Mouse (Mus musculus) embryonic fibroblast, embryonic 13.5 days (primary cell): ENCODE results near the gene Blvrb.

Source experiments
- CTCF ChIP-seq: IDR thresholded peaks from 2 replicates; pipeline ENCODE4 v1.5.1; 2011; ENCODE audit warnings: mild to moderate bottlenecking, control low read depth, low read length, moderate library complexity, borderline replicate concordance; ENCODE audit not compliant: insufficient read depth
- POLR2A ChIP-seq: IDR thresholded peaks from 2 replicates; pipeline ENCODE4 v1.6.1; 2011; ENCODE audit warnings: low read depth, mild to moderate bottlenecking, control low read depth, low read length, moderate library complexity

DNA sequence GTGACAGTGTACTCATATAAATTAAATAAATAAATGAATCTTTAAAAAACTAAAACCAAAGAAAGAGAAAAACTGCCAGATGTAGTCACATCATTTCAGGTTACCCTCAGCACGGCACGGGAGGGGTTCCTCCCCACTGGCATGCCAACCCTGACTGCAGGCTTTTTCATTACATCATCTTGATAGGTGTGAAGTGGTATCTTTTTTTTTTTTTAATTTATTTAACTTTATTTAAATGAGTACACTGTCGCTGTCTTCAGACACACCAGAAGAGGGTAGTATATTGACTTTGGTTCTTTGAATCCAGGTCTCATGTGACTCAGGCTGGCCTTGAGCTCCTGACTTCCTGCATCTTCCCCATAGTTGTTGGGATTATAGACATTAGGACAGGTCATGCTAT is 7.5 kb downstream of the Blvrb start:
- TF ChIP-seq POLR2A (no peak), CTCF (no peak)
